Mouse (Mus musculus): ENCODE measurements at regions not wholly inside any gene's neighbourhood (a gene's known extent, or its start where the extent isn't known, plus 50 kb on each side); places are given as distances from the start of the nearest gene placed in this dataset.

GRCm38 (mm10) chr2:70889522-70890100 is 64.1 kb upstream of the Tlk1 start:
- Histone ChIP-seq H3K9me3 (ENCODE audit: low read length) (no peaks in the 10 kb centered on the region), H3K4me2 (replicated peaks; ENCODE audit: low read depth, low read length) (no peak overlapping the region), H3K36me3 (ENCODE audit: insufficient read depth, low read length) (no peaks in the 10 kb centered on the region), H3K27me3 (ENCODE audit: insufficient read depth, low read length) (no peaks in the 10 kb centered on the region), H3K27ac (ENCODE audit: low read length) (no peak overlapping the region), H3K9ac (replicated peaks; ENCODE audit: low read length) (no peak overlapping the region), H3K4me3 (ENCODE audit: low read length) (no peak overlapping the region), H3K4me1 (ENCODE audit: insufficient read depth, low read length) (no peaks in the 10 kb centered on the region)
- no peak for ATAC-seq (ENCODE audit: low FRiP score, low TSS enrichment)
- 59% methylated on average over 5 of the region's 5 CpGs for WGBS

GRCm38 (mm10) chr2:70888840-70889469 is 63.4 kb upstream of the Tlk1 start:
- Histone ChIP-seq H3K4me2 (replicated peaks; ENCODE audit: low read depth, low read length) (no peak overlapping the region), H3K36me3 (ENCODE audit: insufficient read depth, low read length) (no peaks in the 10 kb centered on the region), H3K9ac (replicated peaks; ENCODE audit: low read length) (no peak overlapping the region), H3K4me3 (ENCODE audit: low read length) (no peak overlapping the region), H3K27me3 (ENCODE audit: insufficient read depth, low read length) (no peaks in the 10 kb centered on the region), H3K4me1 (ENCODE audit: insufficient read depth, low read length) (no peaks in the 10 kb centered on the region), H3K27ac (ENCODE audit: low read length) (no peak overlapping the region), H3K9me3 (ENCODE audit: low read length) (no peaks in the 10 kb centered on the region)
- no peak for ATAC-seq (ENCODE audit: low FRiP score, low TSS enrichment)
- WGBS = 80% methylated on average over 5 of the region's 5 CpGs

GRCm38 (mm10) chr2:70886831-70887230 is 61.3 kb upstream of the Tlk1 start:
- H3K27me3 ChIP-seq (ENCODE audit: insufficient read depth, low read length) = no peaks in the 10 kb centered on the region
- 89% methylated on average over 7 of the region's 7 CpGs for WGBS
- no peak overlapping the region for H3K27ac ChIP-seq (ENCODE audit: low read length)
- H3K9ac ChIP-seq (replicated peaks; ENCODE audit: low read length) = no peak overlapping the region
- no peaks in the 10 kb centered on the region for H3K36me3 ChIP-seq (ENCODE audit: insufficient read depth, low read length)
- H3K4me1 ChIP-seq (ENCODE audit: insufficient read depth, low read length) = no peaks in the 10 kb centered on the region
- H3K9me3 ChIP-seq (ENCODE audit: low read length) = no peaks in the 10 kb centered on the region
- no peak overlapping the region for H3K4me2 ChIP-seq (replicated peaks; ENCODE audit: low read depth, low read length)
- H3K4me3 ChIP-seq (ENCODE audit: low read length) = no peak overlapping the region
- no peak for ATAC-seq (ENCODE audit: low FRiP score, low TSS enrichment)

- Histone ChIP-seq H3K9me3 (ENCODE audit: low read length) (no peaks in the 10 kb centered on the region), H3K27me3 (ENCODE audit: insufficient read depth, low read length) (no peaks in the 10 kb centered on the region), H3K9ac (replicated peaks; ENCODE audit: low read length) (no peak overlapping the region), H3K4me3 (ENCODE audit: low read length) (no peak overlapping the region), H3K36me3 (ENCODE audit: insufficient read depth, low read length) (no peaks in the 10 kb centered on the region), H3K4me2 (replicated peaks; ENCODE audit: low read depth, low read length) (no peak overlapping the region), H3K4me1 (ENCODE audit: insufficient read depth, low read length) (no peaks in the 10 kb centered on the region), H3K27ac (ENCODE audit: low read length) (no peak overlapping the region)
- 91% methylated on average over 6 of the region's 6 CpGs for WGBS
- no peak for ATAC-seq (ENCODE audit: low FRiP score, low TSS enrichment)
Observed at GRCm38 (mm10) chr2:70885674-70886073, 60.1 kb upstream of the Tlk1 start.

GRCm38 (mm10) chr2:70877333-70878080 is 52.0 kb upstream of the Tlk1 start:
- no peak overlapping the region for H3K27ac ChIP-seq (ENCODE audit: low read length)
- no peaks in the 10 kb centered on the region for H3K36me3 ChIP-seq (ENCODE audit: insufficient read depth, low read length)
- no peaks in the 10 kb centered on the region for H3K4me1 ChIP-seq (ENCODE audit: insufficient read depth, low read length)
- peak; percentile 49; the same call in 1 of the 2 replicates for ATAC-seq (ENCODE audit: low FRiP score, low TSS enrichment)
- H3K9me3 ChIP-seq (ENCODE audit: low read length) = no peaks in the 10 kb centered on the region
- no peak overlapping the region for H3K9ac ChIP-seq (replicated peaks; ENCODE audit: low read length)
- H3K4me3 ChIP-seq (ENCODE audit: low read length) = no peak overlapping the region
- H3K27me3 ChIP-seq (ENCODE audit: insufficient read depth, low read length) = no peaks in the 10 kb centered on the region
- WGBS = 51% methylated on average over 13 of the region's 13 CpGs
- no peak overlapping the region for H3K4me2 ChIP-seq (replicated peaks; ENCODE audit: low read depth, low read length)

GRCm38 (mm10) chr2:70876251-70876650 is 50.7 kb upstream of the Tlk1 start:
- WGBS = 78% methylated on average over 5 of the region's 5 CpGs
- H3K9ac ChIP-seq (replicated peaks; ENCODE audit: low read length) = no peak overlapping the region
- no peak for ATAC-seq (ENCODE audit: low FRiP score, low TSS enrichment)
- H3K4me3 ChIP-seq (ENCODE audit: low read length) = no peak overlapping the region
- no peaks in the 10 kb centered on the region for H3K27me3 ChIP-seq (ENCODE audit: insufficient read depth, low read length)
- no peak overlapping the region for H3K4me2 ChIP-seq (replicated peaks; ENCODE audit: low read depth, low read length)
- H3K36me3 ChIP-seq (ENCODE audit: insufficient read depth, low read length) = no peaks in the 10 kb centered on the region
- H3K4me1 ChIP-seq (ENCODE audit: insufficient read depth, low read length) = no peaks in the 10 kb centered on the region
- H3K27ac ChIP-seq (ENCODE audit: low read length) = no peak overlapping the region
- H3K9me3 ChIP-seq (ENCODE audit: low read length) = no peaks in the 10 kb centered on the region
